Mouse (Mus musculus): ENCODE results near the gene Afg3l1.

- TF ChIP-seq CTCF (IDR thresholded peaks at IDR 0.05; ENCODE audit: insufficient read depth, low read depth, low read length) (no peak), POLR2A (IDR thresholded peaks at IDR 0.05; ENCODE audit: insufficient read depth, low read depth, low read length) (no peak)
Measured at GRCm38 (mm10) chr8:123536242-123536989, 58.7 kb downstream of the Afg3l1 start.
